Mouse (Mus musculus) lung, embryonic 14.5 days (tissue): Measurements from ENCODE around the gene Acy3. TPM values are rescaled to one million over a fixed set of nuclear protein-coding genes. Genes with fewer than 3 reads are reported as not detected.
A peak's percentile ranks its signal among the peaks of the same experiment; 100 is the strongest.

ENCODE experiments used
- ATAC-seq: fragments of 200-750 bp; cut with Nextera tagmentation; 2 replicates; pipeline ENCODE4 v1.8.0; 2017; ENCODE audit warnings: mild to moderate bottlenecking, moderate TSS enrichment, moderate library complexity; ENCODE audit not compliant: insufficient read depth
- DNase-seq: peaks from one replicate; pipeline ENCODE4 v3.0.0-alpha.2; 2015
- H3K27ac ChIP-seq: fragments of 300-500 bp; sonication (generic); 2 replicates; pipeline ENCODE4 v1.5.1; 2014; ENCODE audit warnings: low read depth, mild to moderate bottlenecking, moderate library complexity
- H3K27me3 ChIP-seq: fragments of 300-500 bp; sonication (generic); 2 replicates; pipeline ENCODE4 v1.6.1; 2014; ENCODE audit warnings: low read length, control low read depth; ENCODE audit not compliant: insufficient read depth
- H3K36me3 ChIP-seq: fragments of 300-500 bp; sonication (generic); 2 replicates; pipeline ENCODE4 v1.6.1; 2014; ENCODE audit warnings: control low read depth; ENCODE audit not compliant: insufficient read depth
- H3K4me1 ChIP-seq: fragments of 300-500 bp; sonication (generic); 2 replicates; pipeline ENCODE4 v1.6.1; 2014; ENCODE audit warnings: antibody characterized with exemption, control low read depth; ENCODE audit not compliant: insufficient read depth
- H3K4me2 ChIP-seq: fragments of 300-500 bp; sonication (generic); 2 replicates; pipeline ENCODE4 v1.6.1; 2014; ENCODE audit warnings: mild to moderate bottlenecking
- H3K4me3 ChIP-seq: fragments of 300-500 bp; sonication (generic); 2 replicates; pipeline ENCODE4 v1.5.1; 2014; ENCODE audit warnings: low read depth, low read length
- H3K9ac ChIP-seq: fragments of 300-500 bp; sonication (generic); 2 replicates; pipeline ENCODE4 v1.6.1; 2014
- H3K9me3 ChIP-seq: fragments of 300-500 bp; sonication (generic); 2 replicates; pipeline ENCODE4 v1.6.1; 2016; ENCODE audit warnings: low read depth, low read length, control low read depth
- CTCF ChIP-seq: IDR thresholded peaks from 2 replicates; pipeline ENCODE4 v1.5.1; 2016; ENCODE audit warnings: antibody characterized with exemption, low read depth
- WGBS: fragments of 180-500 bp; shearing (Covaris S2); extraction: QIAGEN DNeasy Blood & Tissue Kit; methylation state at CpG from one replicate; pipeline ENCODE4 v1.1.7; 2014; 5-methylcytosine and 5-hydroxymethylcytosine counted together
- polyA plus RNA-seq: library from polyadenylated mRNA; unstranded; fragments of >200 nt; fragmentation: Nextera tagmentation; extraction: Ambion mirVana; gene quantifications from 2 replicates; pipeline ENCODE4 v1.2.1, GENCODE M21; 2014

Acy3 gene
- 7.2 and 8.0 TPM in 2 replicates for polyA plus RNA-seq

GRCm38 (mm10) chr19:3986334-3986733, at the start of gene Acy3:
Gene Acy3 (plus strand): TSS chr19:3986570.
- Histone ChIP-seq H3K4me1 (0 out of 2 replicates have a peak, but pooled peaks cover 7% of the 10 kb centered on the region), H3K27ac (peak within 1 kb of the TSS; percentile 74; the same call in 1 of the 2 replicates), H3K27me3 (no peaks in the 10 kb centered on the region), H3K4me3 (no peak within 1 kb of the TSS), H3K4me2 (peak within 1 kb of the TSS; percentile 24), H3K36me3 (no peaks in the 10 kb centered on the region), H3K9ac (peak within 1 kb of the TSS; percentile 0; the same call in 1 of the 2 replicates), H3K9me3 (no peaks in the 10 kb centered on the region)
- WGBS = 4% methylated on average over 8 of the region's 8 CpGs
- ATAC-seq (peak; percentile 85), DNase-seq (peak; percentile 90)
- no peak for TF ChIP-seq CTCF

- Histone ChIP-seq H3K4me3 (no peak overlapping the region), H3K36me3 (no peaks in the 10 kb centered on the region), H3K4me2 (no peak overlapping the region), H3K27me3 (no peaks in the 10 kb centered on the region), H3K9me3 (no peaks in the 10 kb centered on the region), H3K27ac (no peak overlapping the region), H3K9ac (no peak overlapping the region), H3K4me1 (no peaks in the 10 kb centered on the region)
- ATAC-seq = no peak
- TF ChIP-seq CTCF = no peak
- DNase-seq = no peak
- 67% methylated on average over 7 of the region's 7 CpGs for WGBS
These were observed 44.1 kb upstream of the Acy3 start for GRCm38 (mm10) chr19:3942315-3942714.

GRCm38 (mm10) chr19:3942986-3943735, 43.2 kb upstream of the Acy3 start:
- Histone ChIP-seq H3K4me3 (no peak overlapping the region), H3K27ac (no peak overlapping the region), H3K9me3 (no peaks in the 10 kb centered on the region), H3K9ac (no peak overlapping the region), H3K27me3 (no peaks in the 10 kb centered on the region), H3K36me3 (no peaks in the 10 kb centered on the region), H3K4me2 (peak overlapping the region; percentile 45; the same call in 1 of the 2 replicates), H3K4me1 (no peaks in the 10 kb centered on the region)
- DNase-seq (peak; percentile 38), ATAC-seq (no peak; the same call in 1 of the 2 replicates)
- no peak for TF ChIP-seq CTCF
- 17% methylated on average over 27 of the region's 27 CpGs for WGBS

- no peak overlapping the region for H3K4me2 ChIP-seq
- no peak for ATAC-seq
- H3K4me3 ChIP-seq = no peak overlapping the region
- H3K4me1 ChIP-seq = no peaks in the 10 kb centered on the region
- no peak overlapping the region for H3K9ac ChIP-seq
- TF ChIP-seq CTCF = no peak
- H3K36me3 ChIP-seq = no peaks in the 10 kb centered on the region
- H3K27me3 ChIP-seq = no peaks in the 10 kb centered on the region
- H3K27ac ChIP-seq = no peak overlapping the region
- 23% methylated on average over 10 of the region's 10 CpGs for WGBS
- H3K9me3 ChIP-seq = no peaks in the 10 kb centered on the region
- DNase-seq = no peak
These were observed 40.4 kb upstream of the Acy3 start for GRCm38 (mm10) chr19:3945872-3946564.

GRCm38 (mm10) chr19:3946715-3947114, 39.7 kb upstream of the Acy3 start:
- ATAC-seq (peak; percentile 47; the same call in 1 of the 2 replicates), DNase-seq (peak; percentile 86)
- Histone ChIP-seq H3K9me3 (no peaks in the 10 kb centered on the region), H3K9ac (no peak overlapping the region), H3K27me3 (no peaks in the 10 kb centered on the region), H3K27ac (no peak overlapping the region), H3K4me1 (no peaks in the 10 kb centered on the region), H3K36me3 (no peaks in the 10 kb centered on the region), H3K4me2 (no peak overlapping the region), H3K4me3 (no peak overlapping the region)
- TF ChIP-seq CTCF = peak; percentile 96
- WGBS = 10% methylated on average over 2 of the region's 2 CpGs

GRCm38 (mm10) chr19:3947813-3948212, 38.6 kb upstream of the Acy3 start:
- no peak for ATAC-seq
- WGBS = 79% methylated on average over 3 of the region's 3 CpGs

GRCm38 (mm10) chr19:3948546-3948945, 37.8 kb upstream of the Acy3 start:
- no peaks in the 10 kb centered on the region for H3K4me1 ChIP-seq
- H3K4me3 ChIP-seq = no peak overlapping the region
- ATAC-seq (no peak), DNase-seq (no peak)
- no peak for TF ChIP-seq CTCF
- H3K4me2 ChIP-seq = no peak overlapping the region
- 66% methylated on average over 14 of the region's 14 CpGs for WGBS
- no peak overlapping the region for H3K27ac ChIP-seq
- H3K36me3 ChIP-seq = no peaks in the 10 kb centered on the region
- H3K27me3 ChIP-seq = no peaks in the 10 kb centered on the region
- no peak overlapping the region for H3K9ac ChIP-seq
- H3K9me3 ChIP-seq = no peaks in the 10 kb centered on the region

More at GRCm38 (mm10) chr19:3947813-3948212, 38.6 kb upstream of the Acy3 start:
- Histone ChIP-seq H3K27me3 (no peaks in the 10 kb centered on the region), H3K4me3 (no peak overlapping the region), H3K27ac (no peak overlapping the region), H3K4me1 (no peaks in the 10 kb centered on the region), H3K9ac (no peak overlapping the region), H3K36me3 (no peaks in the 10 kb centered on the region), H3K9me3 (no peaks in the 10 kb centered on the region), H3K4me2 (no peak overlapping the region)
- no peak for DNase-seq
- TF ChIP-seq CTCF = no peak
